Mouse (Mus musculus): ENCODE data around the gene Gm20388.

GRCm38 (mm10) chr8:124375168-124375567 is 4464.5 kb downstream of the Gm20388 start:
- TF ChIP-seq ZNF384 (IDR thresholded peaks at IDR 0.05; ENCODE audit: low read depth, low read length): no peak
- no peak for TF ChIP-seq CHD2 (IDR thresholded peaks at IDR 0.05; ENCODE audit: low read depth, low read length)
- TF ChIP-seq HCFC1 (IDR thresholded peaks at IDR 0.05; ENCODE audit: borderline replicate concordance, insufficient read depth, low read length): no peak
- TF ChIP-seq MAFK (IDR thresholded peaks at IDR 0.05; ENCODE audit: insufficient read depth, low read depth, low read length): no peak
